Mouse (Mus musculus) heart, embryonic 13.5 days (tissue): Measurements from ENCODE around the gene Klhl29. TPM values are rescaled to one million over a fixed set of nuclear protein-coding genes. Genes with fewer than 3 reads are reported as not detected.
A peak's percentile ranks its signal among the peaks of the same experiment; 100 is the strongest.

Experiments used
- ATAC-seq: fragments of 200-750 bp; cut with Nextera tagmentation; 2 replicates; pipeline ENCODE4 v1.8.0; 2017; ENCODE audit warnings: moderate TSS enrichment; ENCODE audit not compliant: insufficient number of reproducible peaks, low FRiP score, low TSS enrichment; ENCODE audit errors: extremely low read depth
- H3K27ac ChIP-seq: fragments of 300-500 bp; sonication (generic); replicated peaks from 2 replicates; pipeline ENCODE4 v1.5.1; 2015; ENCODE audit warnings: moderate library complexity, mild to moderate bottlenecking, inconsistent platforms
- H3K27me3 ChIP-seq: fragments of 300-500 bp; sonication (generic); replicated peaks from 2 replicates; pipeline ENCODE4 v1.6.1; 2015; ENCODE audit warnings: mild to moderate bottlenecking, inconsistent platforms
- H3K36me3 ChIP-seq: fragments of 300-500 bp; sonication (generic); 2 replicates; pipeline ENCODE4 v1.6.1; 2015; ENCODE audit warnings: mild to moderate bottlenecking, inconsistent platforms
- H3K4me1 ChIP-seq: fragments of 300-500 bp; sonication (generic); 2 replicates; pipeline ENCODE4 v1.6.1; 2015; ENCODE audit warnings: inconsistent platforms
- H3K4me2 ChIP-seq: fragments of 300-500 bp; sonication (generic); 2 replicates; pipeline ENCODE4 v1.6.1; 2015; ENCODE audit warnings: inconsistent platforms, mild to moderate bottlenecking, moderate library complexity
- H3K4me3 ChIP-seq: fragments of 300-500 bp; sonication (generic); 2 replicates; pipeline ENCODE4 v1.5.1; 2015; ENCODE audit warnings: moderate library complexity, mild to moderate bottlenecking, inconsistent platforms
- H3K9ac ChIP-seq: fragments of 300-500 bp; sonication (generic); 2 replicates; pipeline ENCODE4 v1.6.1; 2015; ENCODE audit warnings: inconsistent platforms, mild to moderate bottlenecking, moderate library complexity
- H3K9me3 ChIP-seq: fragments of 300-500 bp; sonication (generic); 2 replicates; pipeline ENCODE4 v1.6.1; 2016; ENCODE audit warnings: inconsistent platforms
- WGBS: fragments of 180-500 bp; shearing (Covaris S2); methylation state at CpG from one replicate; pipeline ENCODE4 v1.1.7; 2015; ENCODE audit warnings: mixed read lengths; 5-methylcytosine and 5-hydroxymethylcytosine counted together
- polyA plus RNA-seq: library from polyadenylated mRNA; unstranded; fragments of >200 nt; fragmentation: Nextera tagmentation; extraction: Ambion mirVana; gene quantifications from 2 replicates; pipeline ENCODE4 v1.2.1, GENCODE M21; 2015

Gene Klhl29
- polyA plus RNA-seq, 1 experiment from 2014 or later: 0.29 TPM

GRCm38 (mm10) chr12:5249068-5249467, 126.4 kb downstream of the Klhl29 start:
- ATAC-seq: no peak
- WGBS: 83% methylated on average over 13 of the region's 13 CpGs
- Histone ChIP-seq H3K27me3 (no peaks in the 10 kb centered on the region), H3K9ac (no peak overlapping the region), H3K4me3 (no peak overlapping the region), H3K27ac (no peak overlapping the region), H3K9me3 (no peaks in the 10 kb centered on the region), H3K36me3 (no peaks in the 10 kb centered on the region), H3K4me1 (peaks cover 46% of the 10 kb centered on the region), H3K4me2 (no peak overlapping the region)

GRCm38 (mm10) chr12:5247505-5247904, 128.0 kb downstream of the Klhl29 start:
- Histone ChIP-seq H3K36me3 (no peaks in the 10 kb centered on the region), H3K9ac (no peak overlapping the region), H3K27ac (peak overlapping the region; percentile 43; the same call in 1 of the 2 replicates), H3K4me3 (no peak overlapping the region), H3K4me1 (peaks cover 48% of the 10 kb centered on the region), H3K4me2 (no peak overlapping the region; the same call in 1 of the 2 replicates), H3K9me3 (no peaks in the 10 kb centered on the region), H3K27me3 (no peaks in the 10 kb centered on the region)
- WGBS: 10% methylated on average over 6 of the region's 6 CpGs
- ATAC-seq: peak; percentile 27; the same call in 1 of the 2 replicates

GRCm38 (mm10) chr12:5246721-5247341, 128.7 kb downstream of the Klhl29 start:
- Histone ChIP-seq H3K27ac (peak overlapping the region; percentile 43), H3K4me2 (no peak overlapping the region), H3K4me3 (no peak overlapping the region), H3K9me3 (no peaks in the 10 kb centered on the region), H3K9ac (no peak overlapping the region), H3K27me3 (no peaks in the 10 kb centered on the region), H3K36me3 (no peaks in the 10 kb centered on the region), H3K4me1 (peaks cover 48% of the 10 kb centered on the region)
- ATAC-seq: no peak
- WGBS: 55% methylated on average over 15 of the region's 15 CpGs

GRCm38 (mm10) chr12:5246193-5246621, 129.3 kb downstream of the Klhl29 start:
- Histone ChIP-seq H3K4me3 (no peak overlapping the region), H3K9ac (no peak overlapping the region), H3K4me1 (peaks cover 48% of the 10 kb centered on the region), H3K36me3 (no peaks in the 10 kb centered on the region), H3K4me2 (no peak overlapping the region), H3K27me3 (no peaks in the 10 kb centered on the region), H3K27ac (peak overlapping the region; percentile 42), H3K9me3 (no peaks in the 10 kb centered on the region)
- 43% methylated on average over 9 of the region's 9 CpGs for whole genome bisulfite sequencing
- no peak for ATAC-seq

GRCm38 (mm10) chr12:5245207-5245597, 130.3 kb downstream of the Klhl29 start:
- no peaks in the 10 kb centered on the region for H3K9me3 ChIP-seq
- no peaks in the 10 kb centered on the region for H3K36me3 ChIP-seq
- H3K4me1 ChIP-seq: peaks cover 47% of the 10 kb centered on the region
- no peak overlapping the region for H3K27ac ChIP-seq
- ATAC-seq: no peak
- H3K27me3 ChIP-seq: no peaks in the 10 kb centered on the region
- WGBS: 62% methylated on average over 4 of the region's 4 CpGs
- no peak overlapping the region for H3K4me3 ChIP-seq
- no peak overlapping the region for H3K4me2 ChIP-seq
- no peak overlapping the region; the same call in 1 of the 2 replicates for H3K9ac ChIP-seq

- no peak for ATAC-seq
- no peak overlapping the region for H3K27ac ChIP-seq
- H3K4me3 ChIP-seq: no peak overlapping the region
- H3K4me1 ChIP-seq: peaks cover 43% of the 10 kb centered on the region
- H3K27me3 ChIP-seq: no peaks in the 10 kb centered on the region
- H3K4me2 ChIP-seq: no peak overlapping the region
- H3K9me3 ChIP-seq: no peaks in the 10 kb centered on the region
- no peaks in the 10 kb centered on the region for H3K36me3 ChIP-seq
- WGBS: 73% methylated on average over 10 of the region's 10 CpGs
- H3K9ac ChIP-seq: no peak overlapping the region
Observed at GRCm38 (mm10) chr12:5244431-5245206, 130.9 kb downstream of the Klhl29 start.

GRCm38 (mm10) chr12:5243867-5244266, 131.6 kb downstream of the Klhl29 start:
- WGBS: 71% methylated on average over 6 of the region's 6 CpGs
- H3K27ac ChIP-seq: no peak overlapping the region
- H3K27me3 ChIP-seq: no peaks in the 10 kb centered on the region
- no peak overlapping the region for H3K4me2 ChIP-seq
- no peaks in the 10 kb centered on the region for H3K36me3 ChIP-seq
- no peak overlapping the region for H3K9ac ChIP-seq
- ATAC-seq: no peak
- no peak overlapping the region for H3K4me3 ChIP-seq
- peaks cover 51% of the 10 kb centered on the region for H3K4me1 ChIP-seq
- H3K9me3 ChIP-seq: no peaks in the 10 kb centered on the region

GRCm38 (mm10) chr12:5243449-5243848, 132.0 kb downstream of the Klhl29 start:
- Histone ChIP-seq H3K27me3 (no peaks in the 10 kb centered on the region), H3K4me3 (no peak overlapping the region), H3K4me1 (peaks cover 55% of the 10 kb centered on the region), H3K9ac (no peak overlapping the region), H3K4me2 (no peak overlapping the region), H3K9me3 (no peaks in the 10 kb centered on the region), H3K36me3 (no peaks in the 10 kb centered on the region), H3K27ac (no peak overlapping the region)
- 75% methylated on average over 4 of the region's 4 CpGs for WGBS
- no peak for ATAC-seq

GRCm38 (mm10) chr12:5242551-5243330, 132.7 kb downstream of the Klhl29 start:
- Histone ChIP-seq H3K9me3 (no peaks in the 10 kb centered on the region), H3K9ac (no peak overlapping the region), H3K4me2 (no peak overlapping the region), H3K36me3 (no peaks in the 10 kb centered on the region), H3K27me3 (no peaks in the 10 kb centered on the region), H3K4me1 (peaks cover 56% of the 10 kb centered on the region), H3K4me3 (no peak overlapping the region), H3K27ac (no peak overlapping the region)
- 73% methylated on average over 8 of the region's 8 CpGs for WGBS
- no peak for ATAC-seq

- Histone ChIP-seq H3K27ac (no peak overlapping the region), H3K9me3 (no peaks in the 10 kb centered on the region), H3K9ac (no peak overlapping the region), H3K4me1 (peaks cover 37% of the 10 kb centered on the region), H3K27me3 (no peaks in the 10 kb centered on the region), H3K4me2 (no peak overlapping the region), H3K36me3 (no peaks in the 10 kb centered on the region), H3K4me3 (no peak overlapping the region)
- WGBS: 82% methylated on average over 17 of the region's 17 CpGs
- no peak for ATAC-seq
Observed at GRCm38 (mm10) chr12:5239451-5240245, 135.8 kb downstream of the Klhl29 start.

GRCm38 (mm10) chr12:5237078-5237477, 138.4 kb downstream of the Klhl29 start:
- 42% methylated on average over 5 of the region's 5 CpGs for WGBS
- Histone ChIP-seq H3K9ac (no peak overlapping the region), H3K4me1 (peaks cover 29% of the 10 kb centered on the region), H3K4me2 (no peak overlapping the region), H3K4me3 (no peak overlapping the region), H3K36me3 (no peaks in the 10 kb centered on the region), H3K27ac (0 out of 2 replicates have a peak overlapping the region, but pooled peaks have one; percentile 14), H3K9me3 (no peaks in the 10 kb centered on the region), H3K27me3 (no peaks in the 10 kb centered on the region)
- no peak for ATAC-seq
